Mouse (Mus musculus) brown adipose tissue, adult 24 weeks (tissue): ENCODE data around the gene Gna12. TPM values are rescaled to one million over a fixed set of nuclear protein-coding genes. Genes with fewer than 3 reads are reported as not detected.

Source experiments
- H3K27ac ChIP-seq: fragments of 200-500 bp; replicated peaks from 2 replicates; pipeline ENCODE4 v1.5.1; 2012; ENCODE audit warnings: low read depth, mild to moderate bottlenecking, low read length
- H3K4me1 ChIP-seq: fragments of 200-500 bp; 2 replicates; pipeline ENCODE4 v1.6.1; 2012; ENCODE audit warnings: low read length, mixed read lengths; ENCODE audit not compliant: control insufficient read depth, insufficient read depth, insufficient read length
- H3K4me3 ChIP-seq: fragments of 200-500 bp; 2 replicates; pipeline ENCODE4 v1.5.1; 2012; ENCODE audit warnings: low read depth, mild to moderate bottlenecking, low read length, moderate library complexity; ENCODE audit not compliant: insufficient read depth
- polyA plus RNA-seq: library from polyadenylated mRNA; stranded (reverse); fragments of >200 nt; gene quantifications from 2 replicates; pipeline ENCODE4 v1.2.4, GENCODE M21; 2012; ENCODE audit not compliant: missing spikeins, insufficient read depth, insufficient read length

The Gna12 gene
- polyA plus RNA-seq, 1 experiment, result 44.5 TPM

DNA sequence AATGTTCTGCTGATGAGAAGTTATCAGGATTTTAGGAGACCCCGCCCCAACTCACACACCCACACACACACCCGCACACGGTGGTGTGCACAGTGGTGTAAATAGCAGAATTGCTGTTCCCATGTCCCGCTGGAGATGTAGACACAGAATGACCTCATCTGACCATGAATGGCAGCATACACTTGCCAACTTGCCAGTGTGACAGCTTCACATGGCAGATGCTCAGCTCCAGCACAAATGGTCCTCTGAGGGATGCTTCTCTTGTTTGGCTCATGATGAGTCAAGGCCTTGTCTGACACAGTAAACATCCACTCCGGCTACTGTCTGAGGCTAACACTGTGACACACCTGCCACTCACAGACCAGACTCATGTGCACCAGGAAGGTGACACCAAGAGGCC, 61.9 kb downstream of the Gna12 start:
- Histone ChIP-seq H3K4me1 (peaks cover 52% of the 10 kb centered on the region), H3K27ac (peak overlapping the region; percentile 92), H3K4me3 (no peak overlapping the region)

DNA sequence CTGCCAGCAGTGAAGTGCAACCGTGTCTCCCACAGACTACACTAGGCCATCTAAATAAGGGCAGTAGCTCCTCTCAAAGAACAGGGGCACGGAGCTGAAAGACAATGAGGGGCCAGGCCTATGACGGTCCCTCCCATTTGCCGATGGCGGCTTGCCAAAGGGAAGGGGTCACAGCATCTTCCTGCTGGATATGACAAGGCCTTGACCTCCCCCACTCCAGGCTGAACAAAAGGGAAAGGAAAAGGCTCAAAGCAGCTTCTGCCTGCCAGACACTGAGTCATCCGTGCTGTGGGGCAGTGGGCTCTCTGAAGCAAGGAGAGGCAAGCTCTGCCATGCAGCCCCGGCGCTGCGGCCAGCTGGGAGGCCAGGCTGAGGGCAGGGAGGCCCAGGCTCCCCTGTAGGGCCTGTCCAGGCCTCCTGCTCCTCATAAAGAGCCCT, 62.5 kb downstream of the Gna12 start:
- peak overlapping the region; percentile 92 for H3K27ac ChIP-seq
- H3K4me3 ChIP-seq, result no peak overlapping the region
- H3K4me1 ChIP-seq, result peaks cover 50% of the 10 kb centered on the region

DNA sequence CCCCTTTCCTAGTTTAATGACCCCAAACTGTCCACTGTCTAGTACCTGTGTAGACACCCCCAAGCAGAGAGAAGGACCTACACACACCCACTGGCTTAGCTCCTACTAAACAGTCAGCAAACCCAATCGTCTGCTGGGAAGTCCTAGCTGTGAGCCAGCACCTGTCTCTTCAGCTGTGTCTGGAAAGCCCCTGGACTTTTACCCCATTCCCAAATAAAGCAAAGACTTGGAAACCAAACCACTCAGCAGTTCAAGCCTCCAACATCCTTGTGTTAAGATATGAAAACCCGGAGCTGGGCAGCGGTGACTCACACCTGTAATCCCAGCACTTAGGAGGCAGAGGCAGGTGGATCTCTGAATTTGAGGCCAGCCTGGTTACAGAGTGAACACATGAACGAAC, 63.7 kb downstream of the Gna12 start:
- H3K4me1 ChIP-seq, result peaks cover 45% of the 10 kb centered on the region

DNA sequence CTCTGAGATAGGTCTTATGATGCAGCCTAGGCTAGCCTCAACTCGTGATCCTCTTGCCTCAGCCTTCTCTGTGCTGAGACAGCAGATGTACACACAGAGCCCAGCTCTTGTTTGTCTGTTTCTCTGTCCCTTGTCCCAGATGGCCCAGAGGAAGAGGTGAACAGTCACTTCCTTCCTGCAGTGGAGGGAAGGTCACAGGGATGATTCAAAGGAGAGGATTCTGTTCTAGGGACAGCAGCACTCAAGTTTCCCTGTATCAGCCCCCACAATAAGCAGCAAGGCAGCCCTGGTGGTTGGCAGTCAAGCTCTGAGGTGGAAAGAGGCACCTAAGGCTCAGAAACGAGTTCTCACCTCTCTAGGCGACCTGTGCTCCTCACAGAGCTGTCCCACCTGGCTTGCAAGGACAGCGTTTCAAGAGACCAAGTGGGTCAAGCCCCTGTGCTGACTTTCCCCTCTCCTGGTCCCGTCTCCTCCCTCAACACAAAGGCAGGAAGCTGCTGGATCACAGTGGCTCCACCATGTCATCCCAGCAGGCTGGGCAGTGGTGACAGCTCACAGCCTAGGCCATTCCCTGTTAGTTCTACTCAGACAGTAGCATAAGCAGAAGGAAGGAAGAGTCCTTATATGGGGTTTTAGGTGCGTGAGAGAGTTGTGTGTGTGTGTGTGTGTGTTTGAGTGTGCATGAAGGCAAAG, 65.2 kb downstream of the Gna12 start:
- Histone ChIP-seq H3K4me1 (peaks cover 42% of the 10 kb centered on the region), H3K27ac (peak overlapping the region; percentile 92), H3K4me3 (no peak overlapping the region)

More for the DNA sequence above, 63.7 kb downstream of the Gna12 start:
- Histone ChIP-seq H3K27ac (peak overlapping the region; percentile 92), H3K4me3 (no peak overlapping the region)

DNA sequence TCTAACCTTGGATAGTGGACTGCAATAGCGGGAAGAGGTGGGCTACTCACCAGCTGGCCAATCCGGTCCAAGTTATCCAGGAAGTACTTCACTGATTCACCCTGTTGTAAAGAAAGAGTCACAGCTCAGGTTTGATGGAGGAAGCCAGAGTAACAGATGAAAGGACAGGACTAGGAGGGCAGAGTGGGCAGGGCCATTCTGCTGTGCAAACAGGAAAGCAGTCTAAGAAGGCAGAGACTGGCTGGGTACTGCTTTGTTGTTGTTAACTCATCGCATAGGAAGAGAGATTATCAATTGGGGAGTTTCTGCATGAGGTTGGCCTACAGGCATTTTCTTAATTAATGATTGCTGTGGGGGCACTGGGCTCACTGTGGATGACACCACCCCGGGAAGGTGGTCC, 67.7 kb downstream of the Gna12 start:
- Histone ChIP-seq H3K27ac (peak overlapping the region; percentile 92), H3K4me1 (peaks cover 32% of the 10 kb centered on the region), H3K4me3 (no peak overlapping the region)

DNA sequence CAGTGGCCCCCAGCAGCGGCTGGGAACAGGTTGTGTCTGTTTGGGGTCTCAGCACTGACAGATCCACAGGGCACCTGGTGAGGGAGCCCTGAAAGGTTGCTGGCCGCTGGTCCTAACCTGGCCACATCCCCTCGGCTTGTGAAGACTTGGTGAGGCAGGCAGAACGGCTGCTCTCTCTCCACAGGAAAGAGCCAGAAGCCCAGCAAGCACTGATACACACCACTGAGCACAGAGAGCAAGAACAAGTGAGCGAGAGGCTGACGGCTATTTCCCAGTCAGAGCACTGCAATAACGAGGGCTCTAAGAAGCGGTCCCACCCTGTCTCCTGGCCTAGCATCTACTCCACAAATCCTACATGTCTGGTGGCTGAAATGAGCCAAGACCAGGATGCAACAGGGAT, 71.4 kb downstream of the Gna12 start:
- Histone ChIP-seq H3K27ac (no peak overlapping the region), H3K4me1 (peaks cover 8% of the 10 kb centered on the region), H3K4me3 (no peak overlapping the region)

DNA sequence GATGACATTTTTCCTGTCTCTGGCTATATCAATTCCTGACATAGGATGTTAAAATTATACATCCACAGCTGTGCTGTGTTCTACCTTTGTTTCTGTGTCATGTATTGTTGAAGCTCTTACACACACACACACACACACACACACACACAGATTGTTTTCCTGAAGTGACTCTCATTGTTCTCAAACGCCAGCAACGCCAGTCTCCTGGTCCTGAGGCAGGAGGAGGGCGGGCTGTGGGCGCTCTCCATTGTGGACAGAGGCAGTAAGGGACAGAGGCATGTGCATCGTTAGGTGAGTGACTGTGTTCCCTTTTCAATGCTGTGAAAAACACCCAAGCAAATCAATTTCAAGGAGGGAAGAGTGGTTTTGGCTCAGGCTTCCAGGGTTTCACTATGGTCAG, 77.0 kb downstream of the Gna12 start:
- Histone ChIP-seq H3K27ac (peak overlapping the region; percentile 40; the same call in 1 of the 2 replicates), H3K4me1 (peaks cover 9% of the 10 kb centered on the region), H3K4me3 (no peak overlapping the region)

DNA sequence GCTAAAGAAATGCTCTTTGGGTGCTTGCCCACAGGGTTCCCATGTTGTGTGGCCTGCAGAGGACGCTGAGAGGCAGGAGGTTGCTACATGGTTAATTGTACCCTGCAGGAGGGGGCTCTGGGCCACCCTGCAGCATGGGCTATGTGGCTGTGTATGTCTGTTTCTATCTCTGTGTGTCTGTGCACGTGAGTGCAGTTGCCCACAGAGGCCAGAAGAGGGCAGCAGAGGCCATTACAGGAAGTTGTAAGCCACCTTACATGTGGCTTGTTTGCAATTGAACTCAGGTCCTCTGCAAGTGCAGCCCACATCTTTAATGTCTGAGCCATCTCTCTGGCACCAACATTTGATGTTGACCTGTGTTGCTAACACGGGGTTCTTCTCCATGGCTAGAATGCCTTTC, 77.6 kb downstream of the Gna12 start:
- no peak overlapping the region for H3K4me3 ChIP-seq
- H3K4me1 ChIP-seq, result peaks cover 9% of the 10 kb centered on the region
- H3K27ac ChIP-seq, result peak overlapping the region; percentile 40; the same call in 1 of the 2 replicates

DNA sequence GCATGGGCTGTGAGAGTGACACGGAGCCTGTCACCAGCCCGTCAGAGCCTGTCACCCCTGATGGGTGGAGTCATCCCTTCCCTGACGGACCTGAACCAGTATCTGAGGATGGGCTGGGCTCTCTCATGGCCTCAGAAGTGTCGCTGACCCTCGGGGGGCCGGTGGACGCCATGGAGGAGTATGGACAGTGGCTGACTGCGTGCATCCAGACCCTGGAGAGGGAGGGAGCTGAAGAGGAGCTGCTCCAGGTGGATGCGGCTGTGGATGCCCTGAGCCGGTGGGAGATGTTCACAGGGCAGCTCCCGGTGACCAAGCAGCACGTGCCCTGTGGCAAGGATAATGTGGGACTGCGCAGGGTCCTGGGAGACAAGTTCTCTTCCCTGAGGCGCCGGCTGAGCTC, 78.2 kb downstream of the Gna12 start:
- Histone ChIP-seq H3K4me1 (peaks cover 9% of the 10 kb centered on the region), H3K27ac (no peak overlapping the region), H3K4me3 (no peak overlapping the region)

DNA sequence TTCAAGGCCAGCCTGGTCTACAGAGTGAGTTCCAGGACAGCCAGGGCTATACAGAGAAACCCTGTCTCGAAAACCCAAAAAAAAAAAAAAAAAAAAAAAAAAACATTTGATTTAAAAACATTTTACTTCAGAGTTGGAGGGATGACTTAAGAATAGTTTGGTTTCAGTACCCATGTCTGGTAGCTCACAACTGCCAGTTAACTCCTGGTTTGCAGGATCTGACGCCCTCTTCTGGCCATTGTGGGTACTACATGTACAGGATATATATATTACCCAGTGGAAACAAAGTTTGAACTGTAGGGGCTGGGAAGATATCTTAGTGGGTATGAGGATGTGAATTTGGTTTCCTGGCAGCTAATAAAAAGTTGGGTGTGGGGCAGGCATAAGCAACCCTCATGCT, 79.3 kb downstream of the Gna12 start:
- no peak overlapping the region for H3K4me3 ChIP-seq
- H3K27ac ChIP-seq, result no peak overlapping the region

DNA sequence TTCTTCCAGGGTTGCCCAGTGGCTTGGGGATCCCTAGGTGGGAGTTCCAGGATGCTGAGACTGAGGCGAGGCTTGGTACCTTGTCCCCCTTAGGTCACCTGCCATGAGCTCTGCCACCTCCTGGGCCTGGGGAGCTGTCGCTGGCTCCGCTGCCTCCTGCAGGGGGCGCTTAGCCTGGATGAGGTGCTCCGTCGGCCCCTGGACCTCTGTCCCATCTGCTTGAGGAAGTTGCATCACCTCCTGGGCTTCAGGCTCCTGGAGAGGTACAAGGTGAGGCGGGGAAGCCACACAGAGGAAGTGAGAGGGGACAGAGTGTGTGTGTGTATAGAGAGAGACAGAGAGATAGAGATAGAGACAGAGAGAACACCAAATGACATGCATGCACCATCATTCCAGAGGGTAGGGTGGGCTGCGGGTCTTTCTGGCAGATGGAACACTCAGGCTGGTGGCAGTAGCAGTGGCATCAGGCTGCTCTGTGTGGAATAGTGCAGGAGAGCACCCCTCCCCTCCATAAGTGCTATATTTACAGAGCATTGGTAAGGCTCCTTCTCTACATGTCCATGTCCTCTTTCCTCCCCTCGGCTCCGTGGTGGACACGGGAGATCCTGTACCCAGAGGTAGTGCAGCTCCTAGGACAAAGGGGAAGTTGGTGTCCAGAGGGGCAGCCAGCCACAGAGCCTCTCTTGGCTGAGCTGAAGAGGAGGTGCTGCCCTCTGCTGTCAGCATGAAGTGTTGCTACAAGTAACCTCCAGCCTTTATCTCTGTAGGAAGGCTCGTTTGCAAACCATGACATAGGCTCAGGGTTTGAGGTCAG, 81.0 kb downstream of the Gna12 start:
- peak overlapping the region; percentile 54 for H3K4me3 ChIP-seq
- H3K4me1 ChIP-seq, result peaks cover 9% of the 10 kb centered on the region
- H3K27ac ChIP-seq, result peak overlapping the region; percentile 61; the same call in 1 of the 2 replicates

More for the DNA sequence above, 79.3 kb downstream of the Gna12 start:
- peaks cover 9% of the 10 kb centered on the region for H3K4me1 ChIP-seq

DNA sequence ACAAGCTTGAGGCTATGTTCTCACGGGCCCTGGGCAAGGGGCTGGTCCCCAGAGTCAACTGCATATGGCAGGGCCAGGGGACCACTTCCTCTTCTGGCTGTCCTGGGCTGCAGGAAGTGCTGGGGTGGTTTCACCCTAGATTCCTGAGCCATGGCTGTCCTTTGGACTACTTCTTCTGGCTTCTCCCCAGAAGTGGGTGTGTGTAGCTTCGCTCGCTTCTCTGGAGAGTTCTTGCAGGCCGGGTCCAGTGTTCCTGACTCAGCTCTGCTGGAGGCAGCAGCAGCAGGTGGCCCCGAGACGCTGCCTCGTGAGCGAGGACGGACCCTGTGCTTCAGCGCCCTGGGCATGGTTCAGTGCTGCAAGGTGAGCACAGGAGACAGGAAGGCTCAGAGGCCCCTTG, 81.8 kb downstream of the Gna12 start:
- H3K4me1 ChIP-seq, result peaks cover 11% of the 10 kb centered on the region
- no peak overlapping the region for H3K27ac ChIP-seq
- no peak overlapping the region for H3K4me3 ChIP-seq

DNA sequence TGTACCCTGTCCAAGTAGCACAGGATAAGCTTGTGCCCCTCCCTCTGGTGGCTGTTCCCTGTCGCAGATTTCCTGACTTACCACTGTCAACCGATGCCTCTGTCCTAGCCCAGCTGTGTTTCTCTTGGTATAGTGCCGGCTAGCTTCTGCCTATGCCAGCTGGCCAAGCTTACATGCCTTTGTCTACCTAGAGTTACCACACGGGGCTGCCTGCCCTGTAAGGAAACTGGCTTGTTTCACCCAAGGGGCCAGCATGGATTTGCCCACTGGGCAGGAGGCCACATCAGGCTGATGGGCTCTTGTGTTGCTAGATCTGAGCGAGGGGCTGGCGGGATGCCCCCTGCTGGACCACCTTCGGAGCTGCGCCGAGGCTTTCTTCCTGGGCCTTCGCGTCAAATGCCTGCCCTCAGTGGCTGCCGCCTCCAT, 86.5 kb downstream of the Gna12 start:
- no peak overlapping the region for H3K4me3 ChIP-seq
- H3K4me1 ChIP-seq, result peaks cover 7% of the 10 kb centered on the region

DNA sequence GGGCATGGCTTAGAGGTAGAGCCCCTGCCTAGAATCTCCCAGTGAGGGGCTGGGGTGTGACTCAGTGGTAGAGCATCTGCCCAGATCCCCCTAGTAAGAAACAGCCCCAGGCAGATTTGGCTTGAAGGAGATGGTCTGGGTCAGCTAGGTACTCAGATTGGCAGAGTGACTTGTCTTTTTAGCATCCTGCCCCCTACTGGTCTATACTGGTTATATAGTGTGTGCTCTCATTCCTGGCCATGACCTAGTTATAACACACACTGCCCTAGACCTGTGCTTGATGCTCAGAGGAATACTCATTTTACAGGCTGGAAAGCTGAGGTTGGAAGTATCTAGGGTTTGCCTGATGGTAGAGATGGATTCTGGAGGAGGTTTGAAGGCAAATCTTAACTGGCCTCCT, 88.4 kb downstream of the Gna12 start:
- H3K4me3 ChIP-seq, result no peak overlapping the region
- H3K4me1 ChIP-seq, result 0 out of 2 replicates have a peak, but pooled peaks cover 5% of the 10 kb centered on the region
- no peak overlapping the region for H3K27ac ChIP-seq

More for the DNA sequence above, 86.5 kb downstream of the Gna12 start:
- no peak overlapping the region for H3K27ac ChIP-seq

DNA sequence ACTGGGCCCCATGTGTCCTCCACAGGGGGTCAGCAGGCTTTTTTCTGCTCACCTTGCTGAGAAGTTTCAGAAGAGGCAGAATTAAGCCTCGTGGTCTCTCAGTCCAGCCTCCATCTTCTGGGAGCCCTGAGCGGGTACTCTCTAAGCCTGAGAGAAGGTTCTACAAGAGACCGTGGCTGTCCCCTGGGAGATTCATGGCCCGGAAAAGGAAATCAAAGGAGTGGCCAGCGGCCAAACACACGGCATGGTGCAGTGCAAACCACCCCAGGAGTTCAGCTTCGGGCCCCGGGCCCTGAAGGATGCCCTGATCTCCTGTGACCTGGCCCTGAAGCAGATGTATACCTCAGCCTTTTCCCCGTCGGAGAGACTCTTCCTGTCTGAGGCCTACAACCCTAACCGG, 89.2 kb downstream of the Gna12 start:
- 0 out of 2 replicates have a peak overlapping the region, but pooled peaks have one; percentile 31 for H3K4me3 ChIP-seq
- H3K27ac ChIP-seq, result no peak overlapping the region
- 0 out of 2 replicates have a peak, but pooled peaks cover 5% of the 10 kb centered on the region for H3K4me1 ChIP-seq
